Mouse (Mus musculus) T-helper 2 cell (primary cell): ENCODE measurements around the gene Fam196a.

ENCODE experiments used
- in situ Hi-C: fragments of 300-600 bp; cut with MboI, MseI; formaldehyde crosslinking; loops from one replicate; pipeline ENCODE4 v1.15.1; 2025; ENCODE audit warnings: high pct_unique_total_duplicates

Gene Fam196a

GRCm38 (mm10) chr7:134840066-134840465 lies 98.2 kb downstream of the Fam196a start:
- in situ Hi-C loops: no loop called here
